8 mouse cellular contexts compared by ENCODE assay signal in genomic region chrX:12068978-12069724, GRCm38 (mm10).
DNase-seq lines count a peak whose midpoint lies in the region; ATAC-seq and TF ChIP-seq lines count a peak whose summit lies in the region.

No protein-coding gene starts in this region.

- intact Hi-C loops in heart, adult 2 months (cut with DNase I) = no loop called here

- H3K9ac ChIP-seq in heart, embryonic 16.5 days (ENCODE audit: low read length) = peak overlapping the region; percentile 34; the same call in 1 of the 2 replicates
- H3K9ac ChIP-seq in heart, adult 2 months (ENCODE audit: low read depth, low read length) = no peak overlapping the region
- H3K9ac ChIP-seq in limb, embryonic 11.5 days (ENCODE audit: low read length) = no peak overlapping the region
- peak overlapping the region; percentile 38; the same call in 1 of the 2 replicates for H3K9ac ChIP-seq in neural tube, embryonic 12.5 days

- peak overlapping the region; percentile 14; the same call in 1 of the 2 replicates for H3K27ac ChIP-seq in heart, embryonic 16.5 days (ENCODE audit: low read length)
- H3K27ac ChIP-seq in heart, adult 2 months = no peak overlapping the region
- peak overlapping the region; percentile 69; the same call in 1 of the 2 replicates for H3K27ac ChIP-seq in embryonic fibroblast, embryonic 13.5 days (ENCODE audit: insufficient read depth, low read length)
- no peak overlapping the region for H3K27ac ChIP-seq in limb, embryonic 11.5 days (replicated peaks; ENCODE audit: low read depth, low read length)
- no peak overlapping the region for H3K27ac ChIP-seq in neural tube, embryonic 12.5 days
- no peak overlapping the region for H3K27ac ChIP-seq in cerebellum, adult 2 months (ENCODE audit: insufficient read depth, low read length)

- H3K79me2 ChIP-seq in heart, adult 2 months (replicated peaks; ENCODE audit: control insufficient read depth, insufficient read depth, low read length) = 0 out of 2 replicates have a peak, but pooled peaks cover 3% of the 10 kb centered on the region

- no peak for TF ChIP-seq CTCF in heart, adult 2 months (IDR thresholded peaks at IDR 0.05)
- no peak for TF ChIP-seq CTCF in embryonic fibroblast, embryonic 13.5 days (IDR thresholded peaks at IDR 0.05; ENCODE audit: borderline replicate concordance, insufficient read depth, low read length)
- no peak for TF ChIP-seq CTCF in cerebellum, adult 2 months (IDR thresholded peaks at IDR 0.05; ENCODE audit: borderline replicate concordance, insufficient read depth, low read depth, low read length)

- TF ChIP-seq POLR2A in heart, adult 2 months (IDR thresholded peaks at IDR 0.05; ENCODE audit: insufficient read depth, low read depth, low read length) = no peak
- TF ChIP-seq POLR2A in embryonic fibroblast, embryonic 13.5 days (IDR thresholded peaks at IDR 0.05; ENCODE audit: low read depth, low read length) = no peak
- no peak for TF ChIP-seq POLR2A in cerebellum, adult 2 months (IDR thresholded peaks at IDR 0.05; ENCODE audit: borderline replicate concordance, insufficient read depth, low read length)

- H3K4me1 ChIP-seq in heart, embryonic 16.5 days (ENCODE audit: control insufficient read depth, insufficient read depth, low read length) = peaks cover 75% of the 10 kb centered on the region
- H3K4me1 ChIP-seq in heart, adult 2 months (ENCODE audit: control insufficient read depth, insufficient read depth, low read length) = peaks cover 24% of the 10 kb centered on the region
- peaks cover 21% of the 10 kb centered on the region for H3K4me1 ChIP-seq in embryonic fibroblast, embryonic 13.5 days (ENCODE audit: control insufficient read depth, insufficient read depth, low read length)
- peaks cover 69% of the 10 kb centered on the region for H3K4me1 ChIP-seq in limb, embryonic 11.5 days (ENCODE audit: control insufficient read depth, insufficient read depth, low read length)
- peaks cover 86% of the 10 kb centered on the region for H3K4me1 ChIP-seq in neural tube, embryonic 12.5 days
- peaks cover 21% of the 10 kb centered on the region for H3K4me1 ChIP-seq in cerebellum, adult 2 months (ENCODE audit: control insufficient read depth, insufficient read depth, low read length)

- no peak for DNase-seq in heart, adult 2 months
- peak; percentile 52 for DNase-seq in CD4-positive, CD25-positive, alpha-beta regulatory T cell, adult 2 months (ENCODE audit: low read depth, low spot score)
- no peak for DNase-seq in limb, embryonic 11.5 days (ENCODE audit: low spot score)
- DNase-seq in left cerebral cortex, adult 8-10 months (ENCODE audit: low spot score in 2 of 2) = no peak
- no peak for DNase-seq in cerebellum, adult 2 months

- no peaks in the 10 kb centered on the region for H3K9me3 ChIP-seq in heart, embryonic 16.5 days (replicated peaks; ENCODE audit: control insufficient read depth, low read length)
- no peaks in the 10 kb centered on the region for H3K9me3 ChIP-seq in limb, embryonic 11.5 days (ENCODE audit: control insufficient read depth, low read length)
- no peaks in the 10 kb centered on the region for H3K9me3 ChIP-seq in neural tube, embryonic 12.5 days

- H3K4me2 ChIP-seq in heart, embryonic 16.5 days (ENCODE audit: low read depth, low read length) = peak overlapping the region; percentile 48
- H3K4me2 ChIP-seq in limb, embryonic 11.5 days (ENCODE audit: low read depth, severe bottlenecking) = peak overlapping the region; percentile 17; the same call in 1 of the 2 replicates
- peak overlapping the region; percentile 50 for H3K4me2 ChIP-seq in neural tube, embryonic 12.5 days (replicated peaks)

- ATAC-seq in heart, embryonic 16.5 days (replicated peaks; ENCODE audit: extremely low read depth, insufficient read depth, low FRiP score) = peak; percentile 25; the same call in 1 of the 2 replicates
- peak; percentile 70; the same call in 1 of the 2 replicates for ATAC-seq in limb, embryonic 11.5 days (ENCODE audit: insufficient number of reproducible peaks, low FRiP score, low TSS enrichment, low read depth)
- peak; percentile 83 for ATAC-seq in neural tube, embryonic 12.5 days (ENCODE audit: low FRiP score, low read depth)

- H3K27me3 ChIP-seq in heart, embryonic 16.5 days (ENCODE audit: control insufficient read depth, insufficient read depth, low read length) = peaks cover 31% of the 10 kb centered on the region
- H3K27me3 ChIP-seq in heart, adult 2 months (ENCODE audit: control insufficient read depth, insufficient read depth, low read length) = no peaks in the 10 kb centered on the region
- H3K27me3 ChIP-seq in limb, embryonic 11.5 days (ENCODE audit: control insufficient read depth, insufficient read depth, low read length) = peaks cover 54% of the 10 kb centered on the region
- H3K27me3 ChIP-seq in neural tube, embryonic 12.5 days (replicated peaks) = peaks cover 30% of the 10 kb centered on the region
- no peaks in the 10 kb centered on the region for H3K27me3 ChIP-seq in cerebellum, adult 2 months (ENCODE audit: control insufficient read depth, insufficient read depth, low read length)

- 6% methylated on average over 26 of the region's 26 CpGs for WGBS in heart, embryonic 16.5 days
- WGBS in heart, adult 2 months = 20% methylated on average over 26 of the region's 26 CpGs
- 3% methylated on average over 26 of the region's 26 CpGs for WGBS in limb, embryonic 11.5 days
- 2% methylated on average over 26 of the region's 26 CpGs for WGBS in neural tube, embryonic 12.5 days
- 57% methylated on average over 26 of the region's 26 CpGs for WGBS in cerebellum, adult 2 months

- no peaks in the 10 kb centered on the region for H3K36me3 ChIP-seq in heart, embryonic 16.5 days (ENCODE audit: control insufficient read depth, insufficient read depth)
- H3K36me3 ChIP-seq in heart, adult 2 months (ENCODE audit: control insufficient read depth, insufficient read depth, low read length) = no peaks in the 10 kb centered on the region; the same call in none of the 2 replicates
- no peaks in the 10 kb centered on the region for H3K36me3 ChIP-seq in limb, embryonic 11.5 days (ENCODE audit: control insufficient read depth, insufficient read depth, low read length)
- H3K36me3 ChIP-seq in neural tube, embryonic 12.5 days = no peaks in the 10 kb centered on the region

- H3K4me3 ChIP-seq in heart, embryonic 16.5 days (ENCODE audit: low read length) = peak overlapping the region; percentile 19; the same call in 1 of the 2 replicates
- H3K4me3 ChIP-seq in heart, adult 2 months = no peak overlapping the region
- H3K4me3 ChIP-seq in embryonic fibroblast, embryonic 13.5 days (ENCODE audit: insufficient read depth, low read length) = no peak overlapping the region
- H3K4me3 ChIP-seq in limb, embryonic 11.5 days (ENCODE audit: low read depth, low read length) = no peak overlapping the region
- no peak overlapping the region for H3K4me3 ChIP-seq in neural tube, embryonic 12.5 days
- no peak overlapping the region for H3K4me3 ChIP-seq in cerebellum, adult 2 months (replicated peaks; ENCODE audit: insufficient read depth, low read depth, low read length)

- TF ChIP-seq EP300 in heart, adult 2 months (IDR thresholded peaks at IDR 0.05; ENCODE audit: insufficient read depth, low read depth, low read length) = no peak

Comparison
In these comparisons a context has a peak if more than half of its experiments do, and no peak if none do; other contexts are left out.
1. H3K27ac ChIP-seq: peak in heart, embryonic 16.5 days (single experiment) and embryonic fibroblast, embryonic 13.5 days (single experiment); none in heart, adult 2 months (single experiment), limb, embryonic 11.5 days (single experiment), neural tube, embryonic 12.5 days (single experiment) and cerebellum, adult 2 months (single experiment).
2. H3K9ac ChIP-seq: peak in heart, embryonic 16.5 days (single experiment) and neural tube, embryonic 12.5 days (single experiment); none in heart, adult 2 months (single experiment) and limb, embryonic 11.5 days (single experiment).
3. ATAC-seq: peak in every context shown above with its lines; median percentile 83 in neural tube, embryonic 12.5 days; 70 in limb, embryonic 11.5 days; 25 in heart, embryonic 16.5 days.
4. Peak in every context shown above with its lines, with median percentiles within 50 percentile points of each other: H3K4me2 ChIP-seq.